Mouse (Mus musculus) hindbrain, postnatal 0 days (tissue): Measurements from ENCODE around the gene Sprr2a3. TPM values are rescaled to one million over a fixed set of nuclear protein-coding genes. Genes with fewer than 3 reads are reported as not detected.
"Not testable (repeated sequence)": the region's sequence is repeated elsewhere in the genome, so short reads cannot be mapped to it uniquely, and the experiment has no call there.

ENCODE experiments used
- ATAC-seq: fragments of 200-750 bp; cut with Nextera tagmentation; 2 replicates; pipeline ENCODE4 v1.8.0; 2017; ENCODE audit warnings: mild to moderate bottlenecking, moderate TSS enrichment, moderate library complexity
- DNase-seq: peaks from one replicate; pipeline ENCODE4 v3.0.0-alpha.2; 2015; ENCODE audit warnings: low spot score
- H3K27ac ChIP-seq: fragments of 300-500 bp; sonication (generic); 2 replicates; pipeline ENCODE4 v1.5.1; 2014; ENCODE audit warnings: mild to moderate bottlenecking
- H3K27me3 ChIP-seq: fragments of 300-500 bp; sonication (generic); 2 replicates; pipeline ENCODE4 v1.6.1; 2014; ENCODE audit warnings: low read length, mixed read lengths; ENCODE audit not compliant: insufficient read depth
- H3K36me3 ChIP-seq: fragments of 300-500 bp; sonication (generic); 2 replicates; pipeline ENCODE4 v1.6.1; 2014; ENCODE audit warnings: low read length, mixed read lengths; ENCODE audit not compliant: insufficient read depth
- H3K4me1 ChIP-seq: fragments of 300-500 bp; sonication (generic); 2 replicates; pipeline ENCODE4 v1.6.1; 2014; ENCODE audit warnings: antibody characterized with exemption, low read length, mixed read lengths; ENCODE audit not compliant: insufficient read depth
- H3K4me2 ChIP-seq: fragments of 300-500 bp; sonication (generic); 2 replicates; pipeline ENCODE4 v1.6.1; 2014; ENCODE audit warnings: low read depth, mild to moderate bottlenecking, low read length, moderate library complexity, mixed read lengths
- H3K4me3 ChIP-seq: fragments of 300-500 bp; sonication (generic); 2 replicates; pipeline ENCODE4 v1.5.1; 2014; ENCODE audit warnings: low read length
- H3K9ac ChIP-seq: fragments of 300-500 bp; sonication (generic); replicated peaks from 2 replicates; pipeline ENCODE4 v1.6.1; 2014; ENCODE audit warnings: mild to moderate bottlenecking, low read length, moderate library complexity, mixed read lengths
- H3K9me3 ChIP-seq: fragments of 300-500 bp; sonication (generic); 2 replicates; pipeline ENCODE4 v1.6.1; 2016; ENCODE audit warnings: low read length, mixed read lengths
- WGBS: fragments of 180-500 bp; shearing (Covaris S2); extraction: QIAGEN DNeasy Blood & Tissue Kit; methylation state at CpG from one replicate; pipeline ENCODE4 v1.1.7; 2014; 5-methylcytosine and 5-hydroxymethylcytosine counted together
- polyA plus RNA-seq: library from polyadenylated mRNA; unstranded; fragments of >200 nt; fragmentation: Nextera tagmentation; extraction: Ambion mirVana; gene quantifications from 2 replicates; pipeline ENCODE4 v1.2.1, GENCODE M21; 2015
- total RNA-seq: library from RNA; depleted of rRNA; stranded (reverse); fragments of >200 nt; gene quantifications from 2 replicates; pipeline ENCODE4 v1.2.3, GENCODE M21; 2014; rRNA removed

The Sprr2a3 gene
- total RNA-seq (not detected in 2 replicates), polyA plus RNA-seq (not detected in 2 replicates)

DNA sequence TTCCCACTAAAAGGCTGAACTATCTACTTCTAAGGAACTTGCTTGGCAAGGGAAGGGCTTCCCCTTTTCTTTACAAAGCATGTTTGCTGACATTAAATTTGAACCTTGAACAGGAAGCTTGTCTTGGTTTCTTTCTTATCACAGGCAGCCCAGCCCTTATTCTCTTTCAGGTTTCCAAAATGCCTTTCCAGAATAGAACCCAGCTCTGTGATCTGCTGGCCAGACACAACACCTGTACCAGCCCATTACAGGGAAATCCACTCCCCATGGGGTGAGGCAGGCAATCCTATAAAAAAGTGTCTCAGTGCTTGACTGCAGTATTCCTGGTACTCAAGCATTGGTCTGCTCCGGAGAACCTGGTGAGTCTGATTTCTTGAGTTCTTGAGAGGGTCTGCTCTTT lies at the start of gene Sprr2a3:
Gene Sprr2a3 (plus strand): TSS at position 317 of the 400 bp plus-strand sequence.
- DNase-seq, H3K36me3 ChIP-seq, H3K4me1 ChIP-seq, ATAC-seq, H3K4me2 ChIP-seq, H3K27me3 ChIP-seq, H3K4me3 ChIP-seq, H3K9me3 ChIP-seq, H3K27ac ChIP-seq, H3K9ac ChIP-seq: not testable (repeated sequence)
- 100% methylated on average over 1 of the region's 1 CpGs for WGBS

DNA sequence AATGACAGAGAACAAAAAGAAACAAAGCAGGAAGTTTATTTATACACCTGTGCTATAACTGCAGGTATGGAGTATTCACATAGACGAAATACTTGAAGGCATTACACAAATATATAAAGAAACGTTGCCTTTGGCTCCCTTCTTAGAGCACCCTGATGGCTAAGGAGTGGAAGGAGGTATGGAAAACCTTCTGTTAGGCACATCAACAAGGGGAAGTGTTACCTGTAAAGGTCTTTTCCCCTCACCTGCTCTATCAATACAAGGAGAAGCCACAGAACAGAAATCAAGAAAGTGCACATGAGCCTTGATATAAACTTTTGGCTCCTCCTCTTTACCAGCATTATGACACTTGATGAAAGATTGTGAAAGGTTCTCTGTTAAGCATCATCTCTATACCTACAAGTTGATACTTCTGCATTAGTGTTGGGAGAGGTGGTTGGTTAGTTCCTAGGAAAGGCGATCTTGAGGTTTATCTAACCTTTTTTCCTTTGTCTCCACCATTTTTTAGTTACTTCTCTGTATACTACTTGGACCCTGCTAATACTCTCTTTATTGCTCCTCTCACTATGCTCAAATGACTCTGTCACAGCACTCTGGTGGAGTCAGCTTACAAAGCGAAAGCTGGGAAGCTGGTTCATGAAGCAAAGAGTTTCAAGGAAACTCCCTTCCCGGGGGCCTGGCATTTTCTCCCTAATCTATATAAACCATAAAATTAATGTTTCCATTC lies 48.6 kb upstream of the Sprr2a3 start:
- not testable (repeated sequence) for H3K9ac ChIP-seq, DNase-seq, H3K27me3 ChIP-seq, H3K36me3 ChIP-seq, H3K4me2 ChIP-seq, H3K9me3 ChIP-seq, H3K4me3 ChIP-seq, H3K4me1 ChIP-seq, H3K27ac ChIP-seq
- ATAC-seq, result 0 out of 2 replicates have a peak, but pooled peaks have one; percentile 19
- no CpG with 5 or more reads among the region's 5 CpGs for WGBS

DNA sequence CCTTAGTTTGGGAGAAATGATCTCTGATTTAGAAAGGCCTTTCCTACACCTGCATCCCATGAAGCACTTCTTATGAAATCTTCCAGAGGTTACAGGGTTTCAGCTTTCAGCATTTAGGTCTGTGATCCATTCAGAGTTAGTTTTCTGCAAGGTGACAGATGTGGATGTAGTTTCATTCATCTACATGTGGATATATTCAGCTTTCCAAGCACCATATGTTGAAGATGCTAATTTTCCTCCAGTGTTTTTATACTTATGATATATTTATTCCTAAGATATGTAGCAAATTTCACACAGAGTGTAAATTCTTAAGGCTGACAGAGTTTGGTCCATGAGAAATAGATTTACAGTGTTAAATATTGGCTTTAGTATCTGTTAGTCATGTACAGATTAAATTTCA lies 46.5 kb upstream of the Sprr2a3 start:
- ATAC-seq, result peak; percentile 22; the same call in 1 of the 2 replicates
- not testable (repeated sequence) for H3K9ac ChIP-seq, H3K4me3 ChIP-seq, H3K4me2 ChIP-seq, H3K27ac ChIP-seq, H3K27me3 ChIP-seq, DNase-seq, H3K36me3 ChIP-seq, H3K9me3 ChIP-seq, H3K4me1 ChIP-seq

DNA sequence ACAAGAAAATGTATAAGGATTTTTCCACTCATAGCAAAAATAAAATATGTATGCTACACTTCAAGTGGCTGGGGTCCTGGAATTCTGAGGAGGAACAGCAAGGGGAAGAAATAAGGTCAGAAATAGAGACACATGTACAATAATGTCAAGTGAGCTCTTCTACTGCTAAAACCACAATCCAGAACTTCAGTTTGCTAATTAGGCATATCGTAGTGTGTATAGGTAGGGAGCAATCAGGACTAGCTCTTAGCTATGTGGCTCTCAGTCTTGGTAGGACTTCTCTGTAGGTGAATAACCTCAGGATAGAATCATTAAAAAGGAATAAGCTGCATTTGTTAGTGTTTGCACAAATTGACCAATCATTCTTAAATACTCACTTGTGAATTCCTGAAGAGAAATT lies 46.0 kb upstream of the Sprr2a3 start:
- H3K9ac ChIP-seq, H3K27me3 ChIP-seq, H3K4me3 ChIP-seq, DNase-seq, H3K9me3 ChIP-seq, ATAC-seq, H3K27ac ChIP-seq, H3K4me1 ChIP-seq, H3K36me3 ChIP-seq, H3K4me2 ChIP-seq: not testable (repeated sequence)
- no CpG with 5 or more reads among the region's 1 CpGs for WGBS

DNA sequence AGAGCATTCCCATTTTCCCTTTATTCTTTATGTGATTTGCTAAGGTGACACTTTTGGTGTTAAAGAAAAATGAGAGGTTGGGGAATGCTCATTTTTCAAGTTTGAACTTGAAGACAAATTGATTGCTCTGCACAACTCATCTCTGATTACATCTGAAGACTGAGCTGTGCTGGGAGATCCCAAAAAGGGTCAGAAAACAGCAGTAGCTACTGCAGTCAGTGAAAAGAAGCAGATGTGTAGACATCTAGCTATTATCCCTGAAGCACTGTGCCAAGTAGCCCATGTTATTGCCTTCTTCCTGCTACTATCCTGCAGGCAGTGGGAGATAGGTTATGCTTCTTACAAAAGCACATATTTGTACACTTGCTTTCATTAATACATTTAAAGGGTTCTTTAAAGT lies 40.4 kb upstream of the Sprr2a3 start:
- H3K4me2 ChIP-seq, H3K4me3 ChIP-seq, H3K27ac ChIP-seq, H3K27me3 ChIP-seq, ATAC-seq, H3K36me3 ChIP-seq, H3K9me3 ChIP-seq, H3K9ac ChIP-seq, DNase-seq, H3K4me1 ChIP-seq: not testable (repeated sequence)

DNA sequence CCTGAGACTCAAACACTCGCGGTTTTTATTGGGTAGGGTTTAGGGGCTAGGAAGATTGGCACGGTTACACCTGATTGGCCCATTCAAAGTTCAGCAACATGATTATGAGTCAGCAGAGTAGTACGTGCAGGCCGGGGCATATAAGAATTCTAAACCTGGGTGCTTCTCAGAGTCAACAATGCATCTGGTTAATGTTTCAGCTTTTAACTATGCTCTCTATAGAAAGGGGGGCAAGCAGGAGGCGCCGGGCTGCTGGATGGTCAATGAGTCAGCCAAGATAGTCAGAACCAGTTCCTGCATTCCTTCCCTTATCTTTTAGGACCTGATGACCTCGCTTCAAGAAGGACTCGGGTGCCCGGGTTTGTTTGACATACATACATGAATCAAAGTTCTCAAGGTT lies 39.0 kb upstream of the Sprr2a3 start:
- not testable (repeated sequence) for H3K4me3 ChIP-seq, H3K9me3 ChIP-seq, H3K27me3 ChIP-seq, H3K4me1 ChIP-seq, H3K9ac ChIP-seq, DNase-seq, ATAC-seq, H3K36me3 ChIP-seq, H3K27ac ChIP-seq, H3K4me2 ChIP-seq
- WGBS, result no CpG with 5 or more reads among the region's 10 CpGs

DNA sequence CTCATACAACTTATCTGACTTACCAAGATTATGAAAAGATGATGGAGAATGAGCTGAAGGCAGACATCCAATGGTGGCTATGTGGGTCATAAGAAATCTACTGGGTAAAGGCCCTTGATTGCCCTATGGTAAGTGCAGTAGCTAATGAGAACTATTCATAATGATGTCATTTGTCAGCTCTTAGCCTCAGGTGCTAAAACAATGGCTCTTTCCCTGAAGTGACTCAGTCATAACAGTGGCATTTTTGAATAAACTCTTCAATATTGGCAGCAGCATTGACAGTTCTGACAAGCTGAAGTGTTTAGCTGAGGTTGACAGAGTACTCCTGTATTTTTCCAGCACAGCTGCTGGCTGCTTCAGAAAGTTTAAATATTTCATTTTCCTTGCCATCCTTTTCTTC lies 36.7 kb upstream of the Sprr2a3 start:
- H3K27me3 ChIP-seq, H3K4me1 ChIP-seq, H3K4me3 ChIP-seq, H3K4me2 ChIP-seq, DNase-seq, H3K27ac ChIP-seq, H3K36me3 ChIP-seq, H3K9ac ChIP-seq, H3K9me3 ChIP-seq: not testable (repeated sequence)
- 0 out of 2 replicates have a peak, but pooled peaks have one; percentile 31 for ATAC-seq

DNA sequence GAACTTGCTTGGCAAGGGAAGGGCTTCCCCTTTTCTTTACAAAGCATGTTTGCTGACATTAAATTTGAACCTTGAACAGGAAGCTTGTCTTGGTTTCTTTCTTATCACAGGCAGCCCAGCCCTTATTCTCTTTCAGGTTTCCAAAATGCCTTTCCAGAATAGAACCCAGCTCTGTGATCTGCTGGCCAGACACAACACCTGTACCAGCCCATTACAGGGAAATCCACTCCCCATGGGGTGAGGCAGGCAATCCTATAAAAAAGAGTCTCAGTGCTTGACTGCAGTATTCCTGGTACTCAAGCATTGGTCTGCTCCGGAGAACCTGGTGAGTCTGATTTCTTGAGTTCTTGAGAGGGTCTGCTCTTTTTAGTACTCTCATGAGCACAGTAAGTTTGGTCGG lies 34.8 kb upstream of the Sprr2a3 start:
- not testable (repeated sequence) for H3K27me3 ChIP-seq, H3K4me2 ChIP-seq, H3K9me3 ChIP-seq, H3K9ac ChIP-seq, H3K27ac ChIP-seq, H3K4me3 ChIP-seq, ATAC-seq, H3K4me1 ChIP-seq, H3K36me3 ChIP-seq, DNase-seq
- 92% methylated on average over 1 of the region's 2 CpGs for WGBS

DNA sequence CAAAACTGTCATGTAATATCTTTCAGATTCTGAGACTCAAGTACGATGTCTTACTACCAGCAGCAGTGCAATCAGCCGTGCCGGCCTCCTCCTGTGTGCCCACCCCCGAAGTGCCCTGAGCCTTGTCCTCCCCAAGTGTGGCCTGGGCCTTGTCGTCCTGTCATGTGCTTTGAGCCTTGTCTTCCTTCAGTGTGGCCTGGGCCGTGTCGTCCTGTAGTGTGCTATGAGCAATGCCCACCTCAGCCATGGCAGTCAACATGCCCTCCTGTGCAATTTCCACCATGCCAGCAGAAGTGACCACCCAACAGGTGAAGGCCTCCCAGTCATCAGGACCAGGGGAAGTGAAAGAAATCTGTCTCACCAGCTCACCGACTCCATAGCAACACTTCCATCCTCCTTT lies 31.4 kb upstream of the Sprr2a3 start:
- not testable (repeated sequence) for H3K27me3 ChIP-seq, DNase-seq, H3K27ac ChIP-seq, H3K36me3 ChIP-seq, H3K9me3 ChIP-seq, H3K4me1 ChIP-seq, H3K4me3 ChIP-seq, H3K9ac ChIP-seq, H3K4me2 ChIP-seq
- no CpG with 5 or more reads among the region's 8 CpGs for WGBS
- peak; percentile 48 for ATAC-seq

DNA sequence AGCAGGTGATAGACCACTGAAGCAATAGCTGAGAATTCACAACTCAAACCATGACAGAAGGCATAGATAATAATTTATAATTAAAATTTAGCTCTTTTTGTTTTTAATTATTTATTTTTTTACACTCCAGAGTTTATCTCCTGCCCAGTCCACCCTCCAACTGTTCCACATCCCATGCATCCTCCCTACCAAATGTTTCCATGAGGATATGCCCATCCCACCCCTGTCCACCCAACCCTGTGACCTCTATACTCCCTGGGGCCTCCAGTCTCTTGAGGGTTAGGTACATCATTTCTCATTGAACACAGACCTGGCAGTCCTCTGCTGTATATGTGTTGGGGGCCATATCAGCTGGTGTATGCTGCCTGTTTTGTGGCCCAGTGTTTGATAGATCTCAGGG lies 26.7 kb upstream of the Sprr2a3 start:
- not testable (repeated sequence) for H3K4me2 ChIP-seq, H3K4me1 ChIP-seq, H3K27me3 ChIP-seq, DNase-seq, H3K36me3 ChIP-seq, H3K27ac ChIP-seq, H3K4me3 ChIP-seq, H3K9me3 ChIP-seq, H3K9ac ChIP-seq
- ATAC-seq, result peak; percentile 37; the same call in 1 of the 2 replicates
